Mouse (Mus musculus) stomach, postnatal 0 days (tissue): ENCODE results near the gene Pofut2.

ENCODE experiments used
- CTCF ChIP-seq: IDR thresholded peaks from 2 replicates; pipeline ENCODE4 v1.5.1; 2016; ENCODE audit warnings: antibody characterized with exemption, low read depth, mild to moderate bottlenecking, moderate library complexity
- EP300 ChIP-seq: optimal IDR thresholded peaks from 2 replicates; pipeline ENCODE3; 2016; ENCODE audit warnings: antibody characterized with exemption

DNA sequence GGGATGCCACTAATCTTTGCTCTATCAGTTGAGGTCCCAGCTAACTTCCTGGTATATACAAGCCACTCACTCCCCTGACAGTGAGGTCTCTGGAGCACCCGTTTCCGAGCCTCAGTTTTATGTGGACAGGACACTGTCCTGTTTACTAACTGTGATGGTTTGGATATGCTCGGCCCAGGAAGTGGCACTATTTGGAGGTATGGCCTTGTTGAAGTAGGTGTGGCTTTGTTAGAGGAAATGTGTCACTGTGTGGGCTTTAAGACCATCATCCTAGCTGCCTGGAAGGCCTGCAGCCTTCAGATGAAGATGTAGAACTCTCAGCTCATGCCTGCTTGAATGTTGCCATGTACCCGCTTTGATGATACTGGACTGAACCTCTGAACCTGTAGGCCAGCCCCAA, 41.0 kb upstream of the Pofut2 start:
- TF ChIP-seq CTCF (no peak), EP300 (no peak)
